In the genomic region with DNA sequence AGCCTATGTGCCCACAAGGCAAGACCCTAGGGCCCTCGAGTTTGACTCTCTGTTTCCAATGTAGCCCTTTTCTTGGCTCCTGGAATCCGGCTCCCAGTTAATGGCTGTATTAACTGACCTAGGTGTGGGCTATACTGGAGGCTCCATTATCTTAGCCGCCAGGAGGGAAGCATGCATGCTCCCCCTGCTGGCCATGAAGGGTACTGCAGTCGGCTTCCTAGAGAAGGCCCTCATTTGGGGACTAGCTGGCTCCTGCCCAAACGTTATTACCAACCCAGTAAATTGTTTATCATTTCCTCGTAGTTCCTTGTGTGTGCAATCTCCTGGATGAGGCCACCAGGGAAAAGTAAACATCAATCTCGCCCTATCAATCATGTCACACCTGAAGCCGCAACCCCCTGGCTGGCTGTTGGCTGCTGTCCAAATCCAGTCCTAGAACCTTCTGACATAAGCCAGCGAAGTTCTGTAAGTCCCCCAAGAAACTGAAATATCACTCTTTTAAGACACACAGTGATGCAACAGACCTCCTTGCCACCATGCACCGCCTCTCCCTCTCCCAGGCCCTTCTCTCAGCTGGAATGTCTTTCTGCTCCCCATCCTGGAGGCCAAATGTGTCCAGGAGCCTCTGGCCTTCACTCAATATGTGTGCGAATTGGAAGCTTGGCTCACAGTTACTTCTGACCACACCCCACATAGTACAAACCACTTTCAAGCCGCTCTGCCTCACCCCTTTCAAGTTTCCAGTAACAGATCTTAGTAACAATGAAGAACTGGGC, we compare ENCODE assay signal across 7 mouse cellular contexts. TPM values are rescaled to one million over a fixed set of nuclear protein-coding genes. Genes with fewer than 3 reads are reported as not detected.
DNase-seq lines count a peak whose midpoint lies in the region; ATAC-seq lines count a peak whose summit lies in the region.

No protein-coding gene starts in this region.

- H3K4me2 ChIP-seq in embryonic facial prominence, embryonic 11.5 days (ENCODE audit: low read depth, low read length) = no peak overlapping the region

- no peak; the same call in 1 of the 2 replicates for ATAC-seq in embryonic facial prominence, embryonic 11.5 days (replicated peaks; ENCODE audit: insufficient number of reproducible peaks, low FRiP score, low TSS enrichment, low read depth)
- peak; percentile 71 for ATAC-seq in megakaryocyte, adult 5-6 weeks (ENCODE audit: poor library complexity, severe bottlenecking)

- WGBS in embryonic facial prominence, embryonic 11.5 days = 44% methylated on average over 12 of the region's 12 CpGs
- 39% methylated on average over 12 of the region's 12 CpGs for WGBS in heart, embryonic 10.5 days

- H3K9ac ChIP-seq in embryonic facial prominence, embryonic 11.5 days (replicated peaks; ENCODE audit: low read length) = no peak overlapping the region

- no peak overlapping the region for H3K27ac ChIP-seq in embryonic facial prominence, embryonic 11.5 days (replicated peaks; ENCODE audit: low read depth, low read length)
- no peak overlapping the region for H3K27ac ChIP-seq in heart, embryonic 10.5 days

- H3K9me3 ChIP-seq in embryonic facial prominence, embryonic 11.5 days (replicated peaks; ENCODE audit: control insufficient read depth, low read length) = no peaks in the 10 kb centered on the region
- no peaks in the 10 kb centered on the region for H3K9me3 ChIP-seq in heart, embryonic 10.5 days

- no peak overlapping the region for H3K4me3 ChIP-seq in embryonic facial prominence, embryonic 11.5 days (ENCODE audit: low read depth, low read length)
- no peak overlapping the region for H3K4me3 ChIP-seq in heart, embryonic 10.5 days

- H3K4me1 ChIP-seq in embryonic facial prominence, embryonic 11.5 days (ENCODE audit: control insufficient read depth, insufficient read depth, low read length) = no peaks in the 10 kb centered on the region
- no peaks in the 10 kb centered on the region for H3K4me1 ChIP-seq in heart, embryonic 10.5 days

- no peaks in the 10 kb centered on the region for H3K36me3 ChIP-seq in embryonic facial prominence, embryonic 11.5 days (replicated peaks; ENCODE audit: control insufficient read depth, insufficient read depth, low read depth, low read length)
- H3K36me3 ChIP-seq in heart, embryonic 10.5 days = no peaks in the 10 kb centered on the region

- peak; percentile 5 for DNase-seq in MEL-GATA-1-ER (ENCODE audit: extremely low read depth, low read depth)
- DNase-seq in adrenal gland, postnatal 4 days (ENCODE audit: low spot score in 2 of 2) = peak; percentile 34 to 52
- peak; percentile 87 for DNase-seq in embryonic facial prominence, embryonic 11.5 days (ENCODE audit: low spot score)
- peak; percentile 77 for DNase-seq in heart, embryonic 10.5 days (ENCODE audit: low spot score)
- DNase-seq in layer of hippocampus, postnatal 10 days (ENCODE audit: low spot score in 2 of 2) = peak; percentile 71 to 77
- DNase-seq in spleen, adult 18-20 months = peak; percentile 9 to 59

- H3K27me3 ChIP-seq in embryonic facial prominence, embryonic 11.5 days (ENCODE audit: control insufficient read depth, insufficient read depth, low read length) = no peaks in the 10 kb centered on the region
- peaks cover 21% of the 10 kb centered on the region for H3K27me3 ChIP-seq in heart, embryonic 10.5 days (ENCODE audit: insufficient read depth, poor library complexity, severe bottlenecking)

RNA-seq across cellular contexts. Expression of gene Tjp1, which starts 7.6 kb away (rescaled TPM):
- total RNA-seq in adrenal gland, postnatal 4 days (2021) = 100 to 1,000 TPM; 103 to 124 TPM
- polyA plus RNA-seq in embryonic facial prominence, embryonic 11.5 days (2014; fragmentation: Nextera tagmentation; extraction: Ambion mirVana) = 18.6 and 23.4 TPM in 2 replicates
- 28.1 and 33.6 TPM in 2 replicates for polyA plus RNA-seq in heart, embryonic 10.5 days (2016; fragmentation: Nextera tagmentation; extraction: Ambion mirVana)
- total RNA-seq in layer of hippocampus, postnatal 10 days (2021) = 100 to 1,000 TPM; 113 to 118 TPM
- total RNA-seq in megakaryocyte, adult 5-6 weeks (2015) = 0.13 and 0.52 TPM in 2 replicates
- total RNA-seq in megakaryocyte, adult 5-6 weeks (2017) = 0.22 and 3.1 TPM in 2 replicates

Comparison
In these comparisons a context has a peak if more than half of its experiments do, and no peak if none do; other contexts are left out.
1. DNase-seq: peak in every context shown above with its lines; median percentile 87 in embryonic facial prominence, embryonic 11.5 days; 77 in heart, embryonic 10.5 days; 74 in layer of hippocampus, postnatal 10 days; 43 in adrenal gland, postnatal 4 days; 34 in spleen, adult 18-20 months; 5 in MEL-GATA-1-ER.
2. RNA of gene Tjp1, which starts 7.6 kb away (total RNA-seq): 103 to 124 TPM in adrenal gland, postnatal 4 days and 113 to 118 TPM in layer of hippocampus, postnatal 10 days; 0.13 to 3.1 TPM in megakaryocyte, adult 5-6 weeks; every median in the first group is over 10 times any median in the second.